Mouse (Mus musculus): ENCODE measurements around the gene Ndufa1.
"Not testable (repeated sequence)": the region's sequence is repeated elsewhere in the genome, so short reads cannot be mapped to it uniquely, and the experiment has no call there.

Ndufa1 gene

DNA sequence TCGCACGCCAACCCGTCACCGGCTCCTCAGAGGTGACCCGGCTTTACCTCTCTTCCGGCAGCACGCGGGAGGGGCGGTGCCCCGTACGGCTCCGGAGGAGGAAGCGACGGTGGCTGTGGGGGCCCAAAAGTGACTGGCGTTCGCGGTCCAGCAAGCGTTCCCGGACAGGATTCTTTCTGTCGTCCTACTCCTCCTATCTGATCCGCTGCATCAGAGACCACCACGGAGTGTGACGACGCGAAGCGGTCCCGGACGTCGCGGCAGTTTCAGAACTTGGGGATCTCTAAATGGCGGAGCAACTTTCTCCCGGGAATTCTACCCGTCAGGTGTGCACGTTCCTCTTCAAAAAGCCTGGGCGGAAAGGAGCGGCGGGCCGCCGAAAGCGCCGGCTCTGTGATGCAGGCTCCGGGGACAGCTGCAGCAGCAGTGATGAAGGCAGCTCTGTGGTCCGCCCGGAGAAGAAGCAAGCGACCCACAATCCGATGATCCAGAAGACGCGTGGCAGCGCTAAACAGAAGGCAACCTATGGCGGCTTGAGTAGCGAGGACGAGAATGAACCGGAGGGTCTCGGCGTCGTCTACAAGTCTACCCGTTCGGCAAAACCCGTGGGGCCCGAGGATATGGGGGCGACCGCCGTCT is at the start of gene Ndufa1, which contains the start of gene Rnf113a1:
Ndufa1 (minus strand) TSS at position 59 of the 639 bp plus-strand sequence.
Rnf113a1 (plus strand) TSS at position 141 of the 639 bp plus-strand sequence.
- DNase-seq (ENCODE audit: low spot score): peak; percentile 87

- DNase-seq (ENCODE audit: low spot score): not testable (repeated sequence)
These were observed 31.2 kb upstream of the Ndufa1 start, which contains the start of gene Rhox1 for GRCm38 (mm10) chrX:37222158-37222557. TSS of gene Rhox1 (minus strand) at chrX:37222258.

GRCm38 (mm10) chrX:37210941-37211340 is 20.0 kb upstream of the Ndufa1 start, which contains the start of gene Gm9:
TSS of gene Gm9 (minus strand) at chrX:37211041.
- no peak for DNase-seq (ENCODE audit: low spot score)

GRCm38 (mm10) chrX:37198676-37199075 is 7.7 kb upstream of the Ndufa1 start:
- DNase-seq (ENCODE audit: low spot score): no peak

- DNase-seq (ENCODE audit: low spot score): no peak
These were observed 899 bp upstream of the Ndufa1 start for GRCm38 (mm10) chrX:37191744-37192379.

DNA sequence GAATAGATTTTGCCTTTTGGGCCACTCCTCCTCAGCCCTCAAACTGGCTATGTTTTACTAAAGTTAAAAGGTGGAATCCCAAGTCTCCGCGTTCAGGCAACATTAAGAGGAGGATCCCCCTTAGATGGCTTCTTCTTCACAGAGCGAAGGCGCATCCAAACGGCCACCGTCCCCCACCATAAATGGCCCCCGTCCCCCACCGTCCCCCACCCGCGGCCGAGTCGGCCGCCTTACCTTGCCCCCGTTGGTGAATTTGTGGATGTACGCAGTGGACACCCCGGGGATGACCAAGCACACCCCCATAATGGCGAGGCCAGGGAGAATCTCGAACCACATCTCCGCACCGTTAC is 233 bp downstream of the Ndufa1 start:
- no peak for DNase-seq (ENCODE audit: low spot score)

DNA sequence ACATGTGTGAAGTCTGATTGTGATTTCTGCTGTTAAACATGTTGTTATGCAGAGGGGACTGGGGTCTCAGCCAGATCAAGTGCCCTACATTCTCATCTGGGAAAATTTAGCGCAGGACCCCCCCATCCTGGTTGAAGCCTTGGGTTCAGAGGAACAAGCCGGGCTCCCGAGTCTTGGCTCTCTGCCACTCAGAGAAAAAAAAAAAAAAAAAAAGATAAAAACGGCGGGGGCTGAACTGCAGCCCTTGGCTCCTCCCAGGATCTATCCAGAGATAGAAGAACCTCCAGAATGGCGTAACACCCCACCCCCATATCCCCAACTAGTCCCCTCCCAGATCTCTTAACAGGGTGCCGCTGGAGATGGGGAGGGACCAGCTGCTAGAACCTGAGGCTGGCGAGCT is 6.6 kb downstream of the Ndufa1 start:
- DNase-seq (ENCODE audit: low spot score): not testable (repeated sequence)

- no peak for DNase-seq (ENCODE audit: low spot score)
These were observed 22.2 kb downstream of the Ndufa1 start, which contains the start of gene Akap14 for GRCm38 (mm10) chrX:37168742-37169141. TSS of gene Akap14 (minus strand) at chrX:37168842.

GRCm38 (mm10) chrX:37167085-37167484 is 23.9 kb downstream of the Ndufa1 start:
- DNase-seq (ENCODE audit: low spot score): no peak

DNA sequence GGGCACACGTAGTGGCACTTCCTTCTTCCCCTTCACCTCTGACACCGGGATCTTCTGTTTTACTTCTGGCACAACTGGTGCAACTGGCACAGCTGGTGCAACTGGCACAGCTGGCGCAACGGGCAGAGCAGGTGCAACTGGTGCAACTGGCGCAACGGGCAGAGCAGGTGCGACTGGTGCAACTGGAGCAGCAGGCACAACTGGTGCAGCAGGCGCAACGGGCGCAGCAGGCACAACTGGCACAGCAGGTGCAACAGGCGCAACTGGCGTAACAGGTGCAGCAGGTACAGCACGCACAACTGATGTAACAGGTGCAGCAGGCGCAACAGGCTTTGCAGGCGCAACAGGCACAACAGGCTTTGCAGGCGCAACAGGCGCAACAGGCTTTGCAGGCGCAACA is 27.8 kb downstream of the Ndufa1 start:
- DNase-seq (ENCODE audit: low spot score): no peak

- no peak for DNase-seq (ENCODE audit: low spot score)
These were observed 29.8 kb downstream of the Ndufa1 start for GRCm38 (mm10) chrX:37161169-37161568.

DNA sequence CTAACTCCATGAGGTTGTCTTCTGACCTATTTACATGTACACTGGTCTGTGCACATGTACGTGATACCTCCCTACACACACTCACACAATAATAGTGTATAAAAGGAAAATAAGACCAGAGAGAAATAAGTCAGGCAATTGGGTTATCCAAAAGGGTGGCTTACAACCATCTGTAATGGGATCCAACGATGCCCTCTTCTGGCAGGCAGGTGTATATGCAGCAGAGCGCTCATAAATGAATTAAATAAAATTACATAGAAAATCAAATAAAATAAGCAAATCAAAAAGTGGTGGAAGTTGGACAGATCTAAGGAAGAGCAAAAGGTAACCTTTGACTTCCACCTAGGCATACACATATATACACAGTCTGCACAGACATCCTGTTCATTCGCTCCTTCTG is 33.1 kb downstream of the Ndufa1 start:
- no peak for DNase-seq (ENCODE audit: low spot score)

DNA sequence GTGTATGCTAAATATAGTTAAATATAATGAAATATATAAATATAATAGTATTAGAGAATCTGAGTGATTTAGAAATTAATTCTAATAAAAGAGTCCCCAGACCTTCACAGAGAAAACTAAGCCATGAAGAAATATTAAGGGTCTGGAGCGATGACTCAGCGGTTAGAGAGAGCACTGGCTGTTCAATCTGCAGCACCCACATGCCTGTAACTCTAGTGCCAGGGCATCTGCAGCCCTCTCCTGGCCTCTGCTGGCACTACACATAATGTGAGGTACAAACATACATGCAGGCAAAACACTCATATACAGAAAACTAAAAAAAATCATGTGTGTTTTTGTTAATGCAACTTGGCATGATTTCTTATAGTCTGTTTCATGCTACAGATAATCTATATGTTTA is 46.0 kb downstream of the Ndufa1 start:
- no peak for DNase-seq (ENCODE audit: low spot score)

- not testable (repeated sequence) for DNase-seq (ENCODE audit: low spot score)
These were observed 46.5 kb downstream of the Ndufa1 start for GRCm38 (mm10) chrX:37144498-37144897.

GRCm38 (mm10) chrX:37141732-37142131 is 49.2 kb downstream of the Ndufa1 start:
- DNase-seq (ENCODE audit: low spot score): no peak
